Mouse (Mus musculus): ENCODE data around the gene Erf. TPM values are rescaled to one million over a fixed set of nuclear protein-coding genes. Genes with fewer than 3 reads are reported as not detected.

The Erf gene
- total RNA-seq, 2 experiments from 2014 or later: 5.6 to 6.9 TPM

DNA sequence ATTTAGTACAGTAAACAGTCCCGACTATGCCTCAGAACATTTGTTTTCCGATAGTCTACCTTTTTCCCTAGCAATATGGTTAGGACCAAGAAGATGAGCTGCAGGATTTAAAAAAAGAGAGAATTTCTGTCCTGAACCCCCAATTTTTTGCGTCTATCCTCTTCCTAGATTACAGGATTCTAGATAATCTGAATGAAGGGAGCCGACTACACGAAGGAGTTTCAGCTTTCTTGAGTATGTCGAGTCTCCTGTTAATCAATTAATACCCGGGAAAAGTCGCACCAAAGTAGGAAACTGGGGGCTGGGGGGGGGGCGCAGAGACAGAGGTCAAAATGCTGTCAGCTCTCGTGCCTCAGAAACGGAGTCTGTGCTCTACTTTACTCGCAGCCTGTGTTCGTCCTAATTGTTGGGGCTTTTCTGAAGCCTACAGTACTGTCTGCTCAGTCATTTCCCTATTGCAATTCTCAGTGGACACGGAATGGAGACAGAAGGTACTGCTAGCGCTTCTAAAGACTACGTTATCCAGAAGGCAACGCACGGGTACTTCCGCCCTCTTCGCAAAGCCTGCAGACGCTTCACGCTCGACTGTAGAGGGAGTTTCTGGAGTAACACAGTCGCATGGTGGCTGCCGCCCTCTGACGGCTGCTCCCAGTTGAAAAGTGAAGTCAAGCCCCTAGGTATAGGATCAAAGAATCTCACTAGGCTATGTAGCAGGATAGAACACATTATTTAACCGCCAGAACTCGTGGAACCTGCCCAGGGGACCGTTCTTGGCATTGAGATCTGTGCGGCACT is 11.5 kb downstream of the Erf start:
- ATAC-seq (replicated peaks; ENCODE audit: poor library complexity): peak; percentile 69

DNA sequence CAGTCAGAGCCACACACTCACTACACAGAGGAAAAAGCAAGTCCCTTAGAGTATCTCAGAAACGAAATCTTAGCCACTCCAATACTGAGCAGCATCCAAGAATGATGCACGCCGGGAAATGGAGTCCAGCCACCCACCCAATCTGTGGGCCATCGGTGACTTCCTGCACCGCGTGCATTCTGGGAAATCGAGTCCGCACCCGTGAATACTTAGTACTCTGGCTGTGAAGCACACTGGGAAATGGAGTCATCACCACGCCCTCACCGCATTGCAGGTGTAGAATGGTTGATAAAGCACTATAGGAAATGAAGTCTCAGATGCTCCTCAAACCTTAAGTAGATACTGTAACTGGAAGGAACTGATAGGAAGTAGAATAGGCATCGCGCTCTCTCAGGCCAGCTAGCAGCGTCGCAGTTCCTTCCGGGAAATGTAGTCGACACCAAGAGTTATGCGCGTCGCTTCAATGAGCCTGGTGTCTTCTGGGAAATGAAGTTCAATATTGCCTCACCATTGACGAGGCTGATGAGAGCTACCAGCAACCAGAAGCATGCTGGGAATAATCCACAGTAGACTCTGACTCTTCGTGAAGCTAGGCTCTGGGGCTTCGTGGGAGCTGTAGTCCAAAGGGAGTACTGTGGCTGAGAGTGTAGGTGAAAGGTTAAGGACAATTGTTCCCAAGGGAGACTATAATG is 12.4 kb downstream of the Erf start:
- ATAC-seq (replicated peaks; ENCODE audit: poor library complexity): peak; percentile 74

DNA sequence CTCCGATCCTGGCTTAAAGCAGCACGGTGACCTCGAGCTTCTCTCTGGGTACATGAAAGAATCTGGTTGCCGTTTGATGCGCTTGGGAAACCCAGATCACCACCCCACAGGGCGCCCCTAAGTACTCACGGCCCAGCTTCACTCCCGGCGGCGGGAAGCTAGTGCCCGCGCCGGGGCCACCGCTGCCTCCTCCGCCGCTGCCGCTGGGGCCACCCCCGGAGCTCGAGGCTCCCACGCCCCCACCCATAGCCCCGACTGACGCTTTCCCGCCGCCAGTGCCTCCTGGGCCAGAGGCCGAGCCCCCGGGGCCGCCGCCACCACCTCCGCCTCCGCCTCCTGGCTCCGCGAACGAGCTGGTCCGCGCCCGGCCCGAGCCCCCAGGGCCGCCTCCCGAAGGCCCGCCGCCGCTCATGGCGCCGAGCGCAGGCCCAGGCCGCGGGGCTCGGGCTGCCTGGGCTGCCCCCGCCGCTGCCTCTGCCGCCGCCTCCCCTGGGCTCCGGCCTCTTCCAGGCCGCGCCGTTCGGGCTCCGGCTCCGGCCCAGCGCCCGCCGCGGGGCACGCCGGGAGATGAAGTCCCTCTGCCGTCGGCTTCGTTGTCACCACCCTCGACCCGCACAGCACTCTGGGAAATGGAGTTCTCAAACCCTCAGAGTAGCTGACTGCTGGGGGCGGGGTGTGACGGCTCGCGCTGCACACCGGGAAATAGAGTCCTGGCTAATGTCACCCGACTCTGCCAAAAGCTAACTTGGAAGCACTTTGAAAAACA is 13.1 kb downstream of the Erf start, which contains the start of gene Gsk3a:
Gene Gsk3a, minus strand, starts transcription at position 603 of the 766 bp plus-strand sequence.
- peak; percentile 69 for ATAC-seq (replicated peaks; ENCODE audit: poor library complexity)

DNA sequence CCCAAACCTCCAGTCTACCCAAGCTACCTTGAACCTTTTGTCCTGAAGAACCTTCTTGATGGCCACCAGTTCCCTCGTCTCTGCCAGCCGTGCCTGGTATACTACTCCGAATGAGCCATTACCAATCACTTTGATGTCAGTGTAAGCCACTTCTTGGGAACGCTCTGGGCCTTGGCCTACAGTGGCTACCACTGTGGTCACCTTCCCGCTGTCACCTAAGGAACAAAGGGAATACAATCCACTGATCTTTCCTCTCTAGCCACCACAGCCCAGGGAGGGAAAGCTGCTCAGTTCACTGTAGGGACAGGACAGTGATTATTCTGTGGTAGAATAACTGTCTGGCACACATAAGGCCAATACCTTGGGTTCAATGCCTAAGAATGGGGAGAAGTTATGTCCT is 15.0 kb downstream of the Erf start:
- ATAC-seq (replicated peaks; ENCODE audit: poor library complexity): no peak

DNA sequence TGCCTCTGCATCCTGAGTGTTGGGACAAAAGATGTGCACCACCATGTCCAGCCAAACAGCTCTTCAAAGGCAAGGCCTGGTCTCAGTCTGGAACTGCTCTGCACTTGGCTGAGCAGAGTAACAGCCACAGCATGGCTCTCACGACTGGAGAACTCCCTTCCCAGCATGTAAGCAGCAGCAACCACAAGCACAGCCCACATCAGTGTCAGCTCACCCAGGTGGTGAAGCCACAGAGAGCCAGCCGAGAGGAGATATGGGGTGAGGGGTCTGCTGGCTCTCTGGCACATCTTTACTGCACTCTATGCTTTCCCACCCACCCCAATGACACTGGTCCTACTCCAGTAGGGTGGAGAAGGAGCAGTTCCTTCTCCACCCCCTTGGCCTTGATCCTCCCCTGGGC is 17.5 kb downstream of the Erf start:
- ATAC-seq (replicated peaks; ENCODE audit: poor library complexity): no peak

DNA sequence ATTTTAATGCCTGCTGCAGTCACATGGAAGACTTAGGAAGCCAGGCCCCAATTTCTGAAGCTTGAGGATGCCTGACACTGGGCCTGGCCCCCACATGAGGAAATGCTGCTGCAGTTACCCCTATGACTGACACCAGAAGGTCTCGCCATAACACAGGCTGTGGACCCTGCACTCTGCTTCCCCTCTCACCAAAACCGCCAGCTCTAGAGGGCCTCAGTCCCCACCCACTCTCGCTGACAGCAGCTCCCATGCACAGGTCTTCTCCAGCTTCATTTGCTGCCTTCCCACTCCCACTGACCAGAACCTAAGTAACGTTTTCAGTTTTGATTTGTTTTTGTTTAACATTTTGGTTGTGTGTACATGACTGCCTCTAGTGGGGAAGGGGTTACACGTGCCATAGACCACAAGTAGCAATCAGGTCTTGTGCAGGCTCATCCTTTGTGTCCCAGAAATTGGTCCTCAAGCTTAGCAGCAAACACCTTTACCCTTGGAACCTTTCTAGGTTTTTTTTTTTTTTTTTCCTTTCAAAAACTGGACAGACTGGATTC is 18.4 kb downstream of the Erf start:
- peak; percentile 24; the same call in 1 of the 2 replicates for ATAC-seq (replicated peaks; ENCODE audit: poor library complexity)

DNA sequence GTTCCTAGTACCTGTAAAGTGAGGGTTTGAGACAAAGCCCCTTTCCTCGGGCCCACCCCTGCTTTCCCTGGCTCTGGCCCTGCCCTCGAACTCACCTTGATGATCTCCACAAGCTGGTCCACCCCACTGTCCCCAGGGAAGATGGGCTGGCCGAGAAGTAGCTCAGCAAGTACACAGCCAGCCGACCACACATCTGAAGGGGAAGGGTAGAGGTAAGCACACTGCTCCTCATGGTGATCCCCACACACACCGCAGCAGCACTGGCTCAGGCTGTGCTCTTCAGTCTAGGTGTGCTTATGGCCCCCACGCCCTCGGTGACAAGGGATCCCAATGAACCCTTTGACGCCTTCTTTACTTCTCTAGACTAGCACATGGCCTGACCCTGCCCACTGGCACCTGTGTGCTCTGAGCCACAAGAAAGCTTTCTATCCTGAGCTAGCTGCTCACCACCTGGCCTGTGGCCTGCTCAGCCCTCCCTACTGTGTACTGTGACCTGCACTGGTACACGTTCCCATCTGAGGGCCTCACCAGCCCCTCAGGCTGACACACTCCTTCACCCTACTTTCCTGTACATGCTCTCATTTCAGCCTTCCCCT is 19.8 kb downstream of the Erf start:
- no peak for ATAC-seq (replicated peaks; ENCODE audit: poor library complexity)

DNA sequence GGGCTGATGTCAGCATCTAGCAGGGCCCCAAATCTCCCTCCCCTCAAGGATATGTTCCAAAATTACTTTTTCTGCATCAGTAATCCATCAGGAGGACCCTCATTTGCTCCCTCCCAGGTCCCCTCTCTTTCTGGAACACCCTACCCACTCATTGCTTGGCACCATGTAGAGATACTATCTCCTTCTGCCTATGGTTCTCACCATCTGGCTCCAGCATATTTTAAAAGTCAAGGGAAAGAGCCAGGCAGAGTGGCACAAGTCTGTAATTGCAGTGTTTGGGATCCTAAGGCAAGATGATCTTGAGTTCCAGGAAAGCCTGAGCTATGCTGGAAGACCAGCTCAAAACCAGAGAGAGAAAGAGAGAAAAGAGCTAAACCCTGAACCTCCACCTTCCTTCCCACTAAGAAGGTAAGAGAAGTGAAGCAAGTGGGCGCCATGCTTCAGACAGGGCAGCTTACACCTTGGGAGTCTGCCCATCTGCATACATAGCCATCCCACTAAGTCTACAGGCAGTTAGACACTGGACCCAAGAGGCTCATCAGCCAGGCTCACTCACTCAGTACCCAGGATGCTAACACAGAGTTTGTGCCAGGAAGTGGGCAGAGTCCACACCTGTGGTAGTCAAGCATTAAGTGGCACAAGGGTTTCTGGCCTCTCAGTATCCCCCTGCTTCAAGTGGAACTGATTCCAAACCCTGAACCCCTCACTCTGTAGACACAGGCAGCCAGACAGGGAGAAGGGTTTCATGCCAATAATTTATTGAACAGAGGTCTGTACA is 22.8 kb downstream of the Erf start:
- no peak for ATAC-seq (replicated peaks; ENCODE audit: poor library complexity)

DNA sequence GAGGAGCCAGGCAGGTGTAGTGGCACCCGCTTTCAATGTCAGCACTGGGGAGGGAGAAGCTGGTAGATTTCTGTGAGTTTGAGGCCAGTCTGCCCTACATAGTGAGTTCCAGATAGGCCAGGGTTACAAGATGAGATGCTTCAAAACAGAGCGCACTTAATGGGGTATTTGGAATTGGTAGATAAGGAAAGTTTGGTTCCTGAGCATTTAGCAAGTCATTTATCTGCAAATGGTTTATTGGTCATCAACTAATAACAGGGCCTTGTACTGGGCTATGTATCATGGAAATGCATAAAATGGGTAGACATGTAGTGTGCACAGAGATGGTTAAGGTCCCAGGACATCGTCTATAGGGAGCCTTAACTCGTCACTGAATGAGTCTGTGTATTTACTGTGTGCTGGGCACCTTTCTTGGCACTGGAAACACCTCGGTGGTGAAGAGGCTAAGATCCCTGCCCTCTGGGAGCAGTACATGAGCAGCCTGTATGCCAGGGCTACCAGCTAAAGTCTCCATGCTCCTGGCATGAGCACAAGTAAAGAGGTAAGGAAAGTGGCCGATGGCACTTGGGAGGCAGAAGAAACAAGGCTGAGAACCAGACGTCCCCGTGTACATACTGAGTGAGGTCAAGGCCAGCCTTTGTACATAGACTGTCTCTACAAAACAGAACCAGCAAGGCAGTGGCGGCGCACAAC is 28.1 kb downstream of the Erf start:
- no peak for ATAC-seq (replicated peaks; ENCODE audit: poor library complexity)

DNA sequence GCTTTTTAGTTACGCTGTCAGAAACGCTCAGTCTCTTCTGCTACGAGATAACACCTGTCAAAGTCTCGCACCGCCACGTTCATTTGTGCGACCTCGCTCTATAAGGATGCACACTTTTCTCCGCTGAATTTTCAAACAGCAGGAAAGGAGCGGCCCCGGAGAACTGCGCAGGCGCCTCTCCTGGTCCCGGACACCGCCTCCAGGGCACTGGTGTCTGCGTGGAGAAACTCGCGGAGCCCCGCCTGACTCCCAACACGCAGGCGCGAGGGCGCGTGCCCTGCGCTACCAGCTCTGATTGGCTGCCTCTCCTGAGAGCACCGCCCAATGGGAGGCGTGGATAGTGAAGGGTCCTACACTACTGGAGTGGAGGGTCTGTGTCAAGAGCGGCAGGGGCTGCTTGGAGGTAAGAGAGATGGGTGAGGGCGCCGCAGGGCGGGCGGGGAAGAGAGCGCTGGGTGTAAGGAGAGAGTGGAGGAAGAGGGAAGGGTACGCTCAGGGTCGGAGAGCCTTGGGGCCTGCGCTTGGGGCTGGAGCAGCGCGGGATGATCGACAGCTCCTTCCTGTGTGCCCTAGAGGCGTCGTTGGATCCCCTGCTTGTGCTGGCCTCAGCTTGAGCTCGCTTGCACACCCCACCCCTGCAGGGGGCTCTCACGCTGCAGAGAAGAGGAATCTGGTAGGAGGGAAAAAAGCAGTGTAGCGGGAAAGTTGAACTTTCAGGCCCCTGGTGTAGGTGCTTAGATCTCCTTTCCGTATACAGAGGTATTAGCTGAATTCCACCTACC is 29.3 kb downstream of the Erf start, which contains the start of gene Zfp526:
Gene Zfp526, plus strand, starts transcription at position 324 of the 782 bp plus-strand sequence.
- peak; percentile 61 for ATAC-seq (replicated peaks; ENCODE audit: poor library complexity)

DNA sequence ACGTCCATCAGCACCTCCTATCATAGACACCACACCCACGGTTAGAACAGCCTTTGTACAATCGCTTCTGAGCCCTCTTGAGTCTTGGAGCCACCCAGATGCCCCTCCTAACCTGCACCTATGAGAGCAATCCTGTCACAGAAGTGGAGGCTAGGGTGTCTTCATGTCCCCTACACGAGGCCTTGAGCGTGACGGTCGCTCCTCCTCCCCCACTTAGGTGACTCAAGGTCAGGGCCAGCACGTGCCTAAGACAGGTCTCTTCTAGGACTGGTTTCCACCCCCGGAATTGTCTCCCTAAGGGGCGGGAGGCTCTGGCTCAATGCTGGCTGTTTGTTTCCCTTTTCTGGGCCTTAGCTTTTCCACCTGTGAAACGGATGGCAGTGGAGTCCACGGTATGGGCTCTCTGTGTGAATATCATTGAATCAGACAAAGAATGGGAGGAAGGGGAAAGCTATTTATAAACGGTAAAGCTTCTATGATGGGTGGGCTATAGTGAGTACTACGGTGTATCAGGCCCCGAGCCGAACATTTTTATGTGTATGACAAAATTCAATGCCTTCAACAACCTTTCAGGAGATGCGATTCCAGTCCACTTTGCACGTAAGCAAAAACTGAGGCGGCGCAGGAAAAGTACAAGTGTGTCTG is 30.0 kb downstream of the Erf start, which contains the start of gene Dedd2:
Gene Dedd2, minus strand, starts transcription at position 159 of the 645 bp plus-strand sequence.
- ATAC-seq (replicated peaks; ENCODE audit: poor library complexity): peak; percentile 13

DNA sequence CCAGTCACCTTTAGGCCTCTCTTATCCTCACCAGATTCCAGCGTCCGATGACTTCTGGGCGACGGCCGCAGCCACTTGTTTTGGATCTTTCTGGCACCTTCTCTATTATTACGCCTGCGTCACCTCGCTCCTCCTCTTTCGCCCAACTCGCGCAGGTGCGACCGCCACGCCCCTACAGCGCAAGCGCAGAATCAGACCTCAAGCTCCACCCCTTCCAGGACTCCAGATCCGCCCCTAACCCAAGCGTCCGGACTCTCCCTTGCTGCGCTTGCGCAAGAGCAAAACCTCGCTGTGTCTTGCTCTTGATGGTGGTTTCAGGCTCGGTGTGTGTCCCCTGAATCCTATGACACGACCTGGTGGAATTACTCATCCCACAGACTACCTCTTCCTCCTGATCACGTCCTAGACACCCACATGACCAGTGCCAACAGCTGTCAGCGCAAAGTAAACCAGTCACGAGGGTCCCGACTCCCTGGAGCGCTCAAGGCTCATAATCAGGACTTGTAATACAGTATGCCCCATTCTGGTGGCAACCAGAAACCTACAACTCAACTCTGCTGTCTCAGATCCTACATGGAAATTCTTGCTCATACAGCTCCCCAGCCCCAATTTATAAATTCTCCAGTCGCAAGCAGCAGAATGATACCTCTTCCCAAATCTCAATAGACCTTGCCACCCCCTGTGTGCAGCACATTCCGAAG is 30.7 kb downstream of the Erf start:
- peak; percentile 59 for ATAC-seq (replicated peaks; ENCODE audit: poor library complexity)

DNA sequence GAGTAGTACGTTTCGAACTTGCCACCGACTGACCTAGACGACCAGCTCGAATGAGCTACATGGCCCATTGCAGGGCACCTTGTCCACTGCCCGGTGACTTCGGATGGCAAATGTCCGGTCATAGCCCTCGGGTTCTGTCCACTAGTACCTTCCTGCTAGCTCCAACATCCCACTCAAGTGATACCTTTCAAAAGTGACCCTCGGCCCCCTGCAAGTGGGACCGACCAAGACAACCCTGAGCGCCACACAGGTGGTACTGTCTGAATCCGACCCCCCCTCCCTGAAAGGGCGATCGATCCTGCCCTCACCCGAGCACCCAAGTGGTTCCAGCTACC is 31.2 kb downstream of the Erf start:
- ATAC-seq (replicated peaks; ENCODE audit: poor library complexity): no peak

DNA sequence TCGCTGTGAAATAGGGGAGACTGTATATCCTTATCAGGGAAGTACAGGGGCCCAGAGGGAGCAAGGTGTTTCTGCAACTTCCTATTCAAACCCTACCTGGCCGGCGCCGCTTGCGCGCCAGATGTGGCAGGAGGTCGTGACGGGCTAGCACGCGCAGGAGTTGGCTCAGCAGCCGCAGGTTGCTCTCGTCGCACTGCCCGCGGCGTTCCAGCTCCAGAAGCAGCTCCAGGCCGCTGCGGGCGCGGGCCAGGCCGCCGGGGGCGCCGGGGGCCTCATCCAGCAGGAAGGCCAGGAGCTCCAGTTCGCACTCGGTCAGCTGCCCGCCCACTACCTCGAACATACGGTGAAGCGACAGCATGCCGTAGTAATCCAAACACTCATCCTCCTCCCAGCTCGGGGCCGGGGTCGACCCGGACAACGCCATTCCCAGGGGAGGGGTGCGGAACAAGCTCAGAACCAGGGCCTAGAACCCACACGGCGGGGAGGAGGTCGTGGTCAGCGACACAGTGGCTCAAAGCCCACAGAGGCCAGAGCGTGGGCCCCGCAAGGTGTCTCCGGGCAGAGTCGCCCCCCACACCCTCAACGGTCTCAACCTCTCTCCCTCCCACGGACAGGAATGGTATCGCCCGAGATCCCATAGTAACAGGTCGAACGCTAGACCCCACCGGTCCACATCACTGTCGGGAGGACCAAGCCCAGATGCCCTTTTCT is 31.7 kb downstream of the Erf start:
- peak; percentile 13; the same call in 1 of the 2 replicates for ATAC-seq (replicated peaks; ENCODE audit: poor library complexity)

DNA sequence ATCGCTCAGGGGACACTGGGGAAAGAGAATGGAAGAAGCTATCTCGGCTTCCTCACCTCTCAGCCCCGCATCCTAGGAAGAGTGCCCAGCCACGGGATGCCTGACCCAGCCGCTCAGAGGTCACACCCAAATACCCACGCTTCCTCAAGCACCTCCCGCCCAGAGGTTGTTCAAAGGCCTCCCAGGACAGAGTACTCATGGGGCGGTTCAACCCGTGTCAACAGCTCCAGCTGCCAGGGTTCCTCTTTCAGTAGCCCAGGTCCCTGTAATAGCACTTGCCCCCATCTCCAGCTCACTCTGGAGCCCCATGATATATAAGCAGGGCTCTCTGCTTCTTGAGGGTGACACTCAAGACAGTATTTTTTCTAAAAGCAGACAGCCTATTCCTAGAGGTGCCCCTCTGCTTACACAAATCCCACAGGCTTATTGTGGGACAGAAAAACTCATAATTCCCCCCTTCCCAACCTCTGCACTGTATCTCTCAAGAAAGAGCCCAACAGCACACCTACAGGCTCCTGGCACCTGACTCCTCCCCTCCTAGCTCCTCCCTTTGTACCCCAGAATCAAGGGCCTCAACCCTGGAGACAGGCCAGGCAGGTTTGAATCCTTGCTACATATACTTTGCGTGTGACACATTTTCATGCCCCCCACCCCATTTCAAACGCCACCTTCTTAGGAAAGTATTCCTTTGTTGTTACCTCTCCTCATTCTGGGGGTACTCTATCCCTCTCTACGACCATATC is 32.7 kb downstream of the Erf start:
- ATAC-seq (replicated peaks; ENCODE audit: poor library complexity): 0 out of 2 replicates have a peak, but pooled peaks have one; percentile 5

DNA sequence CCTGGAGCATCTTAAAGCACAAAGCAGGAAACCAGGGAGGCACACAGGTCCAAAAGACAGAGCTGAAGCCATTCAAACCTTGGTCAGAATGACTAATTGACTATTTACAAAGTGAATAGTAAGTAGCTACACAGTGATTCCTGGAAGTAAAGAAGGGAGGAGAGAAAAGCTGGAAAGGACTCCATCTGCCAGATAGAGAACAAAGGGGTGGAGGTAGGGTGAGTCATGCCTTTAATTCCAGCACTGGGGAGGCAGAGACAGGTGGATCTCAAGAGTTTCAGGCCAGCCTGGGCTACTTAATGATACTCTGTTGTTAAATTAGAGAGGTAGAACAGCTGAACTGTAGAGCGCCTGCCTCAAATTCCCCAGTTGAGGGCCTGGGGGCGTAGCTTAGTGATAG is 36.4 kb downstream of the Erf start:
- ATAC-seq (replicated peaks; ENCODE audit: poor library complexity): no peak

All from megakaryocyte progenitor cell, adult 5-6 weeks (primary cell).